Mouse (Mus musculus) spleen, adult 2 months (tissue): Measurements from ENCODE around the gene Ddx19b. TPM values are rescaled to one million over a fixed set of nuclear protein-coding genes. Genes with fewer than 3 reads are reported as not detected.

Experiments
- DNase-seq, 2 experiments: peaks; one replicate each; pipeline versions ENCODE4 v3.0.0 to v3.0.0-alpha.2; 2012 to 2021; ENCODE audit warnings: low spot score in 2 of 2, low read depth in 1 of 2
- H3K27ac ChIP-seq: fragments of 200-500 bp; 2 replicates; pipeline ENCODE4 v1.5.1; 2012; ENCODE audit warnings: low read length, inconsistent platforms; ENCODE audit not compliant: insufficient read depth
- H3K27me3 ChIP-seq: fragments of 200-500 bp; 2 replicates; pipeline ENCODE4 v1.6.1; 2012; ENCODE audit warnings: mild to moderate bottlenecking, moderate library complexity, low read length, inconsistent platforms; ENCODE audit not compliant: control insufficient read depth, insufficient read depth
- H3K36me3 ChIP-seq: fragments of 200-500 bp; 2 replicates; pipeline ENCODE4 v1.6.1; 2012; ENCODE audit warnings: mild to moderate bottlenecking, low read length, inconsistent platforms; ENCODE audit not compliant: control insufficient read depth, insufficient read depth
- H3K4me1 ChIP-seq: fragments of 200-500 bp; 2 replicates; pipeline ENCODE4 v1.6.1; 2011; ENCODE audit warnings: inconsistent platforms; ENCODE audit not compliant: control insufficient read depth, insufficient read depth, insufficient read length
- H3K4me3 ChIP-seq: fragments of 200-500 bp; 2 replicates; pipeline ENCODE4 v1.5.1; 2011; ENCODE audit warnings: mild to moderate bottlenecking, inconsistent platforms; ENCODE audit not compliant: insufficient read depth, insufficient read length; ENCODE audit errors: extremely low read depth
- CTCF ChIP-seq: fragments of 200-500 bp; IDR thresholded peaks from 2 replicates; pipeline ENCODE4 v1.5.1; 2011; ENCODE audit warnings: mild to moderate bottlenecking, inconsistent platforms; ENCODE audit not compliant: insufficient read depth, insufficient read length, insufficient replicate concordance; ENCODE audit errors: extremely low read depth
- POLR2A ChIP-seq: fragments of 200-500 bp; IDR thresholded peaks from 2 replicates; pipeline ENCODE4 v1.6.1; 2011; ENCODE audit warnings: low read depth, low read length, inconsistent platforms
- WGBS: fragments of 180-500 bp; shearing (Covaris S2); methylation state at CpG from one replicate; pipeline ENCODE4 v1.1.7; 2018; 5-methylcytosine and 5-hydroxymethylcytosine counted together
- polyA plus RNA-seq: library from polyadenylated mRNA; depleted of rRNA; stranded (reverse); fragments of >200 nt; gene quantifications from 2 replicates; pipeline ENCODE4 v1.2.3, GENCODE M21; 2012

Ddx19b gene
- polyA plus RNA-seq, 1 experiment = 3.0 TPM

- no peak for TF ChIP-seq POLR2A
- no peak for TF ChIP-seq CTCF
- Histone ChIP-seq H3K27ac (no peak overlapping the region), H3K4me1 (no peaks in the 10 kb centered on the region; the same call in 1 of the 2 replicates), H3K27me3 (no peaks in the 10 kb centered on the region), H3K36me3 (no peaks in the 10 kb centered on the region), H3K4me3 (no peak overlapping the region)
- no peak for DNase-seq
- 72% methylated on average over 2 of the region's 2 CpGs for WGBS
These were observed 31.3 kb upstream of the Ddx19b start for GRCm38 (mm10) chr8:111062893-111063292.

GRCm38 (mm10) chr8:111062072-111062757 is 30.7 kb upstream of the Ddx19b start:
- H3K27me3 ChIP-seq = no peaks in the 10 kb centered on the region
- no peaks in the 10 kb centered on the region for H3K36me3 ChIP-seq
- H3K27ac ChIP-seq = no peak overlapping the region
- peak; percentile 43 to 77 for DNase-seq
- WGBS = under 1% methylated on average over 27 of the region's 27 CpGs
- peak overlapping the region; percentile 59 for H3K4me3 ChIP-seq
- H3K4me1 ChIP-seq = peaks cover 1% of the 10 kb centered on the region; the same call in 1 of the 2 replicates
- TF ChIP-seq CTCF (no peak), POLR2A (no peak)

GRCm38 (mm10) chr8:111061688-111062071 is 30.1 kb upstream of the Ddx19b start:
- Histone ChIP-seq H3K27ac (no peak overlapping the region), H3K36me3 (no peaks in the 10 kb centered on the region), H3K4me3 (peak overlapping the region; percentile 59), H3K4me1 (peaks cover 6% of the 10 kb centered on the region), H3K27me3 (no peaks in the 10 kb centered on the region)
- no peak for DNase-seq
- no peak for TF ChIP-seq CTCF
- no peak for TF ChIP-seq POLR2A
- whole genome bisulfite sequencing = 2% methylated on average over 14 of the region's 14 CpGs

DNA sequence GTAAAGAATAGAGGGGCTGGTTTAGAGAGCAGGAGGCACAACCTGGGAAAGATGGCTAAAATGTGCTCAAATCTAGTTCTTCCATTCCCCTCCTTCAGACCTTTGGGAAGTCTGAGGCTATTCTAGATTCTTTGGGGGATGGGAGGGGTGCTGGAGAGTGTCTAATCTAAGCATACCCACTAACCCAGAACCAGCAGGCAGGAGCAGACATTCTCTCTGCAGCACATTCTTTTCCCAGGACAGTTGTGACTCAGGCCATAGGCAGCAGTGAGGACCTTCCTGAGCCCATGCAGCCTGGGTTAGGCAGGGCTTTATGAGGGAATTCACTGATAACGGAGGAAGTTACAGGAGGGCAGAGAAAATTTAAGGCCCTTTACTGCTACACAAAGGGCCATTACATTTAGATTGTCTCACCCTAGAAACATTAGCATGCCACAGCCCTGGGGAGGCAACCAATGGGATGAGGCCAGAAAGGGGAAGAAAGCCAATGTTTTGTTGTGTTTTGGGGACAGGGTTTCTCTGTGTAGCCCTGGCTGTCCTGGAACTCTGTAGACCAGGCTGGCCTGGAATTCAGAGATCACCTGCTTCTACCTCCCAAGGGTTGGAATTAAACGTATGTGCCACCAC is 27.5 kb upstream of the Ddx19b start:
- peaks cover 10% of the 10 kb centered on the region for H3K36me3 ChIP-seq
- H3K27me3 ChIP-seq = no peaks in the 10 kb centered on the region
- TF ChIP-seq POLR2A (no peak), CTCF (no peak)
- no peak overlapping the region for H3K27ac ChIP-seq
- H3K4me1 ChIP-seq = peaks cover 7% of the 10 kb centered on the region
- no peak for DNase-seq
- no peak overlapping the region for H3K4me3 ChIP-seq
- 87% methylated on average over 2 of the region's 2 CpGs for WGBS

DNA sequence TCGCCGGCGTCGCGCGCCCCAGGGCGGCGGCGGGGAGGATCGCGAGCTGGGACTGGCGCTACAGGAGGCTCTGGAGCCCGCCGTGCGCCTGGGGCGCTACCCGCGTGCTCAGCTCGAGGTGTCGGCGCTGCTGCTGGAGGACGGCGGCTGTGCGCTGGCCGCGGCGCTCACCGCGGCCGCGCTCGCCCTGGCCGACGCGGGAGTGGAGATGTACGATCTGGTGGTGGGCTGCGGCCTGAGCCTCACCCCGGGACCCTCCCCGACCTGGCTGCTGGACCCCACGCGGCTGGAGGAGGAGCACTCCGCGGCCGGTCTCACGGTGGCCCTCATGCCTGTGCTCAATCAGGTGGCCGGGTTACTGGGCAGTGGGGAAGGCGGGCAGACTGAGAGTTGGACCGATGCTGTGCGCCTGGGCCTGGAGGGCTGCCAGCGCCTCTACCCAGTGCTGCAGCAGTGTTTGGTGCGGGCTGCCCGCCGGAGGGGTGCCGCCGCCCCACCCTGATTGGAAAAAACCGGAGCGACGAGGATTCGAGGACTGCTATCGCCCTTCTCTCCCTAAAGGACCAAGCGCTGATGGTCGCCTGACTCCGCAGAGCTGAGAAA is 25.2 kb upstream of the Ddx19b start:
- H3K4me1 ChIP-seq = peaks cover 7% of the 10 kb centered on the region
- no peak for TF ChIP-seq CTCF
- H3K4me3 ChIP-seq = peak overlapping the region; percentile 100
- DNase-seq = no peak
- H3K27ac ChIP-seq = peak overlapping the region; percentile 97
- H3K36me3 ChIP-seq = peaks cover 24% of the 10 kb centered on the region
- H3K27me3 ChIP-seq = no peaks in the 10 kb centered on the region
- 1% methylated on average over 62 of the region's 63 CpGs for WGBS

GRCm38 (mm10) chr8:111056158-111056663 is 24.7 kb upstream of the Ddx19b start, which contains the start of gene Exosc6:
Exosc6 (plus strand) TSS chr8:111056339.
- H3K36me3 ChIP-seq = peaks cover 28% of the 10 kb centered on the region
- peak; percentile 88 for DNase-seq
- TF ChIP-seq POLR2A = peak; percentile 52
- TF ChIP-seq CTCF = peak; percentile 88
- H3K4me3 ChIP-seq = peak within 1 kb of the TSS; percentile 100
- under 1% methylated on average over 68 of the region's 68 CpGs for WGBS
- H3K27ac ChIP-seq = peak within 1 kb of the TSS; percentile 97
- no peaks in the 10 kb centered on the region for H3K27me3 ChIP-seq
- peaks cover 7% of the 10 kb centered on the region for H3K4me1 ChIP-seq

DNA sequence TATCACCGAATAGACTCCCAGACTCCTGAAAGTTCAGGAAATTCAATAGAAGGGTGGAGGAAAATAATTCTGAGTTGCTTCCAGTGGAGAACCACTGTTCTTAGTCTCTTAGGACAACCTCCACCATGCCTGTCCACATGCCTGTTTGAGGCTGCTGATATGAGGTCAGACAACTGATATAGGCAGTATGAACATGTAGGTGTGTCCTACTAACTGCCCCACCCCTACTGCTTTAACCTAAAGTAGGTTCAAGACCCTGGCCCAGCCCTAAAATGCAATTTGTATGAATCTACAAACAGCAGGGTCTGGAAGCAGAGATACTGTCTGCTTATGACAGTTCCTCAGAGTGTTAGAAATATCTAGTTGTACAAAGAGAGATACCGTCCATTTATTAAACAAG is 24.1 kb upstream of the Ddx19b start:
- WGBS = 89% methylated on average over 2 of the region's 2 CpGs
- Histone ChIP-seq H3K4me3 (no peak overlapping the region), H3K27ac (no peak overlapping the region), H3K27me3 (no peaks in the 10 kb centered on the region), H3K4me1 (peaks cover 7% of the 10 kb centered on the region), H3K36me3 (peaks cover 30% of the 10 kb centered on the region)
- DNase-seq = no peak
- TF ChIP-seq CTCF (no peak), POLR2A (no peak)
